Mouse (Mus musculus) heart, postnatal 4 days (tissue): ENCODE measurements around the gene Fam243. TPM values are rescaled to one million over a fixed set of nuclear protein-coding genes. Genes with fewer than 3 reads are reported as not detected.
A peak's percentile ranks its signal among the peaks of the same experiment; 100 is the strongest.

Source experiments
- DNase-seq: peaks from one replicate; pipeline ENCODE4 v3.0.0; 2021
- total RNA-seq, 2 experiments: library from RNA; stranded (reverse); gene quantifications; 2 replicates each; pipeline ENCODE4 v1.2.3; 2021

Fam243 gene
- total RNA-seq = 1 to 10 TPM in 1 of 2 experiments, under 1 TPM in 1; 0.68 to 1.0 TPM

- no peak for DNase-seq
These were observed at the start of gene Fam243 for GRCm38 (mm10) chr16:92321341-92321740. Gene Fam243 (minus strand): TSS chr16:92321441.

- peak; percentile 45 for DNase-seq
These were observed 48.0 kb upstream of the Fam243 start for GRCm38 (mm10) chr16:92369260-92369659.

GRCm38 (mm10) chr16:92365477-92365876, 44.2 kb upstream of the Fam243 start:
- no peak for DNase-seq

GRCm38 (mm10) chr16:92360711-92361110, 39.5 kb upstream of the Fam243 start:
- no peak for DNase-seq

- DNase-seq = no peak
These were observed 38.0 kb upstream of the Fam243 start, which contains the start of gene Kcne1 for GRCm38 (mm10) chr16:92359229-92359628. Gene Kcne1 (minus strand): TSS chr16:92359468.

- peak; percentile 71 for DNase-seq
These were observed 37.5 kb upstream of the Fam243 start for GRCm38 (mm10) chr16:92358734-92359133.

- DNase-seq = no peak
These were observed 36.3 kb upstream of the Fam243 start for GRCm38 (mm10) chr16:92357566-92357965.

- no peak for DNase-seq
These were observed 35.8 kb upstream of the Fam243 start for GRCm38 (mm10) chr16:92357023-92357422.

- DNase-seq = no peak
These were observed 34.7 kb upstream of the Fam243 start for GRCm38 (mm10) chr16:92355982-92356381.

- no peak for DNase-seq
These were observed 34.1 kb upstream of the Fam243 start for GRCm38 (mm10) chr16:92355366-92355765.

GRCm38 (mm10) chr16:92353897-92354296, 32.7 kb upstream of the Fam243 start:
- no peak for DNase-seq

GRCm38 (mm10) chr16:92353295-92353694, 32.1 kb upstream of the Fam243 start:
- no peak for DNase-seq

- peak; percentile 60 for DNase-seq
These were observed 27.7 kb upstream of the Fam243 start for GRCm38 (mm10) chr16:92348941-92349340.

- DNase-seq = peak; percentile 92
These were observed 25.2 kb upstream of the Fam243 start for GRCm38 (mm10) chr16:92346297-92346916.

- DNase-seq = peak; percentile 81
These were observed 23.9 kb upstream of the Fam243 start for GRCm38 (mm10) chr16:92345177-92345576.

GRCm38 (mm10) chr16:92340612-92341511, 19.6 kb upstream of the Fam243 start:
- DNase-seq = peak; percentile 80

GRCm38 (mm10) chr16:92336280-92336679, 15.0 kb upstream of the Fam243 start:
- peak; percentile 88 for DNase-seq

GRCm38 (mm10) chr16:92334600-92334999, 13.4 kb upstream of the Fam243 start:
- no peak for DNase-seq

GRCm38 (mm10) chr16:92330966-92331365, 9.7 kb upstream of the Fam243 start:
- DNase-seq = no peak

GRCm38 (mm10) chr16:92327911-92328310, 6.7 kb upstream of the Fam243 start:
- no peak for DNase-seq

- DNase-seq = no peak
These were observed 3.8 kb upstream of the Fam243 start for GRCm38 (mm10) chr16:92325062-92325406.

- no peak for DNase-seq
These were observed 3.2 kb upstream of the Fam243 start for GRCm38 (mm10) chr16:92324309-92325061.

GRCm38 (mm10) chr16:92320361-92320760, 880 bp downstream of the Fam243 start:
- DNase-seq = no peak
